10 mouse cellular contexts compared by ENCODE assay signal in genomic region chr3:32660276-32660675, GRCm38 (mm10). TPM values are rescaled to one million over a fixed set of nuclear protein-coding genes. Genes with fewer than 3 reads are reported as not detected.
DNase-seq lines count a peak whose midpoint lies in the region; ATAC-seq lines count a peak whose summit lies in the region.
"Had no signal": no experiment of that assay in that cellular context is flagged by ENCODE, and none has a peak within 500 bp of the region (broad histone marks: within the 10 kb centered on the region; RNA-seq: fewer than 3 reads in every experiment).

No protein-coding gene starts in this region.

- no peak overlapping the region for H3K4me3 ChIP-seq in embryonic facial prominence, embryonic 12.5 days
- no peak overlapping the region for H3K4me3 ChIP-seq in embryonic facial prominence, embryonic 10.5 days
- no peak overlapping the region for H3K4me3 ChIP-seq in lung, embryonic 15.5 days
- H3K4me3 ChIP-seq: neural tube, embryonic 12.5 days had no signal

- ATAC-seq in embryonic facial prominence, embryonic 12.5 days (ENCODE audit: insufficient number of reproducible peaks, insufficient read depth, low FRiP score, low TSS enrichment), result 0 out of 2 replicates have a peak, but pooled peaks have one; percentile 64
- ATAC-seq in lung, embryonic 15.5 days (ENCODE audit: borderline replicate concordance, extremely low read depth, low FRiP score, low TSS enrichment), result 0 out of 2 replicates have a peak, but pooled peaks have one; percentile 15
- no peak for ATAC-seq in erythroblast, adult 5-6 weeks (replicated peaks; ENCODE audit: low FRiP score, poor library complexity, severe bottlenecking)

- H3K9ac ChIP-seq in embryonic facial prominence, embryonic 12.5 days, result no peak overlapping the region
- no peak overlapping the region for H3K9ac ChIP-seq in lung, embryonic 15.5 days
- H3K9ac ChIP-seq: neural tube, embryonic 12.5 days had no signal

- DNase-seq in embryonic facial prominence, embryonic 10.5 days (ENCODE audit: low spot score), result no peak
- no peak for DNase-seq in lung, adult 18-20 months
- DNase-seq in A20 (ENCODE audit: low read depth, low spot score), result peak; percentile 41
- peak; percentile 46 to 53 for DNase-seq in adrenal gland, postnatal 36 days
- no peak for DNase-seq in urinary bladder, postnatal 36 days (ENCODE audit: low spot score in 2 of 2)
- DNase-seq: kidney, postnatal 25 days had no signal

- H3K36me3 ChIP-seq in embryonic facial prominence, embryonic 12.5 days, result no peaks in the 10 kb centered on the region
- no peaks in the 10 kb centered on the region for H3K36me3 ChIP-seq in embryonic facial prominence, embryonic 10.5 days (replicated peaks)
- no peaks in the 10 kb centered on the region for H3K36me3 ChIP-seq in lung, embryonic 15.5 days
- H3K36me3 ChIP-seq: neural tube, embryonic 12.5 days had no signal

- no peak overlapping the region for H3K4me2 ChIP-seq in embryonic facial prominence, embryonic 12.5 days (replicated peaks)
- no peak overlapping the region for H3K4me2 ChIP-seq in lung, embryonic 15.5 days
- H3K4me2 ChIP-seq: neural tube, embryonic 12.5 days had no signal

- 41% methylated on average over 8 of the region's 8 CpGs for WGBS in embryonic facial prominence, embryonic 12.5 days
- 50% methylated on average over 8 of the region's 8 CpGs for WGBS in embryonic facial prominence, embryonic 10.5 days
- 50% methylated on average over 8 of the region's 8 CpGs for whole genome bisulfite sequencing in lung, embryonic 15.5 days

- H3K27ac ChIP-seq in embryonic facial prominence, embryonic 12.5 days, result no peak overlapping the region
- no peak overlapping the region for H3K27ac ChIP-seq in embryonic facial prominence, embryonic 10.5 days (replicated peaks)
- peak overlapping the region; percentile 90 for H3K27ac ChIP-seq in lung, embryonic 15.5 days
- H3K27ac ChIP-seq: neural tube, embryonic 12.5 days had no signal

- no peaks in the 10 kb centered on the region for H3K9me3 ChIP-seq in embryonic facial prominence, embryonic 12.5 days
- no peaks in the 10 kb centered on the region for H3K9me3 ChIP-seq in embryonic facial prominence, embryonic 10.5 days
- H3K9me3 ChIP-seq in lung, embryonic 15.5 days, result no peaks in the 10 kb centered on the region
- H3K9me3 ChIP-seq: neural tube, embryonic 12.5 days had no signal

- no peaks in the 10 kb centered on the region for H3K4me1 ChIP-seq in embryonic facial prominence, embryonic 12.5 days
- peaks cover 14% of the 10 kb centered on the region for H3K4me1 ChIP-seq in embryonic facial prominence, embryonic 10.5 days
- H3K4me1 ChIP-seq in lung, embryonic 15.5 days, result peaks cover 21% of the 10 kb centered on the region
- H3K4me1 ChIP-seq: neural tube, embryonic 12.5 days had no signal

- H3K27me3 ChIP-seq in embryonic facial prominence, embryonic 12.5 days, result no peaks in the 10 kb centered on the region
- no peaks in the 10 kb centered on the region for H3K27me3 ChIP-seq in embryonic facial prominence, embryonic 10.5 days (replicated peaks; ENCODE audit: low read depth, poor library complexity, severe bottlenecking)
- no peaks in the 10 kb centered on the region for H3K27me3 ChIP-seq in lung, embryonic 15.5 days
- H3K27me3 ChIP-seq: neural tube, embryonic 12.5 days had no signal

RNA-seq across cellular contexts. Expression of gene Gnb4, which starts 43.9 kb away (rescaled TPM):
- 57.9 and 63.0 TPM in 2 replicates for polyA plus RNA-seq in embryonic facial prominence, embryonic 12.5 days (2016; fragmentation: Nextera tagmentation; extraction: Ambion mirVana)
- 38.8 and 44.1 TPM in 2 replicates for polyA plus RNA-seq in embryonic facial prominence, embryonic 10.5 days (2016; fragmentation: Nextera tagmentation; extraction: Ambion mirVana)
- 82.3 and 82.5 TPM in 2 replicates for polyA plus RNA-seq in lung, embryonic 15.5 days (2015; fragmentation: Nextera tagmentation; extraction: Ambion mirVana)
- total RNA-seq in adrenal gland, postnatal 36 days (2021), result 10 to 100 TPM; 42.2 to 79.8 TPM
- 4.0 and 4.2 TPM in 2 replicates for total RNA-seq in erythroblast, adult 5-6 weeks (2015; ENCODE audit: low replicate concordance)
- total RNA-seq in erythroblast, adult 5-6 weeks (2017; ENCODE audit: low replicate concordance), result 0.51 and 3.8 TPM in 2 replicates

RNA-seq across cellular contexts. Expression of gene Actl6a, which starts 45.8 kb away (rescaled TPM):
- 186 and 197 TPM in 2 replicates for polyA plus RNA-seq in embryonic facial prominence, embryonic 12.5 days (2016; fragmentation: Nextera tagmentation; extraction: Ambion mirVana)
- polyA plus RNA-seq in embryonic facial prominence, embryonic 10.5 days (2016; fragmentation: Nextera tagmentation; extraction: Ambion mirVana), result 274 and 289 TPM in 2 replicates
- polyA plus RNA-seq in lung, embryonic 15.5 days (2015; fragmentation: Nextera tagmentation; extraction: Ambion mirVana), result 174 and 181 TPM in 2 replicates
- total RNA-seq in adrenal gland, postnatal 36 days (2021), result 10 to 100 TPM; 43.1 to 50.6 TPM
- 24.2 and 49.2 TPM in 2 replicates for total RNA-seq in erythroblast, adult 5-6 weeks (2015; ENCODE audit: low replicate concordance)
- 21.7 and 22.0 TPM in 2 replicates for total RNA-seq in erythroblast, adult 5-6 weeks (2017; ENCODE audit: low replicate concordance)

Comparison
In these comparisons a context has a peak if more than half of its experiments do, and no peak if none do; other contexts are left out.
1. DNase-seq: peak in A20 (single experiment) and adrenal gland, postnatal 36 days (2 of 2); none in embryonic facial prominence, embryonic 10.5 days (single experiment), lung, adult 18-20 months (0 of 2) and urinary bladder, postnatal 36 days (0 of 2).